Mouse (Mus musculus): ENCODE results near the gene Birc5. TPM values are rescaled to one million over a fixed set of nuclear protein-coding genes. Genes with fewer than 3 reads are reported as not detected.

Gene Birc5
- polyA plus RNA-seq, 1 experiment = 2.5 TPM

DNA sequence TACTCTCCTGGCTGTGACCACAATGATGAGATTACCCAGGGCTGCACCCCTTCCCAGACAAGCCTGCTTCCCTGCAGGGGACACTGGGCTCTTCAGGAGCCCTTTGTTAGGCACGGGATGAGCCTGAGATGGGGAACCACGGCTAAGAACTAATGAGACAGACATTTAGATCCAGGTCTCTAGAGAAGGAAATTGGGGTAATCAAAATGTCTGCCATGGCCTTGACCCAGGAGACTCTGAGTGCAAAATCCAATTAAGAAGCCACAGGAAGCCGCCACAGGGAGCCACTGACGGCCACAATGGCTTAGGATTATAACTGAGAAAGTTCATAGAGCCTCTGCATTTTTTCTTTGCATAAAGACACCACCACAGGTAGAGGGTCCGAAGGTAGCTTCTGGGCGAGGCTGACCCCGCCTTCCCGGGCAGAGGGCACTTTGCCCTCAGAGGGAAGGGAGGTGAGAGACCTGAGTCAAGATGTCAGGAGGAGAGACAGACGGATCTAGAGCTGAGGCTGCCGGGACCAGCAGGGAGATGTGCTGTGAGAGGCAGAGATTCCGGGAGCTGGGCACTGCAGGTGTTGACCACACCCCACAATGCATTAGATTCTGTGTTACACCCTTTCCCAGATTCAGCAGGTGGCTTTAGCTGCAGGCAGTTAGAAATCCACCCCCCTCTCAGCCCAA lies 14.3 kb downstream of the Birc5 start:
- no peaks in the 10 kb centered on the region for H3K4me1 ChIP-seq (ENCODE audit: control insufficient read depth, insufficient read depth, low read length)
- H3K4me3 ChIP-seq (replicated peaks; ENCODE audit: extremely low read depth, low read depth, low read length) = no peak overlapping the region
- WGBS = 51% methylated on average over 11 of the region's 11 CpGs
- TF ChIP-seq POLR2A (IDR thresholded peaks at IDR 0.05; ENCODE audit: borderline replicate concordance, extremely low read depth, low read depth, low read length) = no peak
- TF ChIP-seq CTCF (IDR thresholded peaks at IDR 0.05; ENCODE audit: insufficient read depth, low read length) = no peak
- DNase-seq = no peak

DNA sequence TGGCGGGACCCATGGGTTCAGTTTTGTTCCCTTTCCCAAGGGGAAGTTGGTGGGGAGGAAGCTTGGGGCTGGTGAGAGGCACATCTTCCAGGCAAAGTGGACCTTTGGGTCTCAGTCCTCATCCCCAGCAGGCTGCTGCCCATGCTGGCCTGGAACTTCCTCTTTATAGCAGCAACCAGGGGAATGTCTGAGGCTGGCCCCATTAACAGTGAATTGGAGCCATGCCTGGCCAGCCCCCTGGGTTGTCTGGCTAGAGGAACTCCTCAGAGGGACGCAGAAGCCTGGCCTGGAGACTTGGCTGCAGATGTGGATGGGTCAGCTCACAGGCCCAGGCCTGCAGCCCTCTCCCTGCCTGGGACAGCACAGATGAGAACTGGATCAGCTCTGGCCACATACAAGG lies 15.8 kb downstream of the Birc5 start:
- WGBS = 52% methylated on average over 2 of the region's 2 CpGs
- no peaks in the 10 kb centered on the region for H3K4me1 ChIP-seq (ENCODE audit: control insufficient read depth, insufficient read depth, low read length)
- H3K4me3 ChIP-seq (replicated peaks; ENCODE audit: extremely low read depth, low read depth, low read length) = no peak overlapping the region
- no peak for DNase-seq
- TF ChIP-seq CTCF (IDR thresholded peaks at IDR 0.05; ENCODE audit: insufficient read depth, low read length) = no peak

DNA sequence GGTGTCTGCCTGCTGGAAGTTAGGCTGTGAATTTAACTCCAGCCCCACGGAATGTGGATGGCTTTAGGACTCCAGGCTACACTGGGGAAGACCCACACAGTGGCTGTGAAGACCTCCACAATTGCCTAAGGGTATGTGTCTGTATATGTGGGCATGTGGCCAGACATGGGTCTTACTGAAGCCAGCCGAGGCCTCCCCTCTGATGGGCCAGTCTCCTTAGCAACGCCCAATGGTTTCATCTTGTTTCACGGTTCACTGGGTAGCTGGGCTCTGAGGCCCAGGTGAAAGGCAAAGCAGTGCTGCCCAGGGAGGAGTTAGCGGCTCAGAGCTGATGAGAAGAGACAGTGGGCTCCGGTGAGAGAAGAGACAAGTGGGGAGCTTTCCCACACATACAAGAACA lies 16.9 kb downstream of the Birc5 start:
- TF ChIP-seq POLR2A (IDR thresholded peaks at IDR 0.05; ENCODE audit: borderline replicate concordance, extremely low read depth, low read depth, low read length) (no peak), CTCF (IDR thresholded peaks at IDR 0.05; ENCODE audit: insufficient read depth, low read length) (no peak)
- H3K4me3 ChIP-seq (replicated peaks; ENCODE audit: extremely low read depth, low read depth, low read length) = no peak overlapping the region
- H3K4me1 ChIP-seq (ENCODE audit: control insufficient read depth, insufficient read depth, low read length) = no peaks in the 10 kb centered on the region
- DNase-seq = no peak
- 46% methylated on average over 6 of the region's 6 CpGs for WGBS

DNA sequence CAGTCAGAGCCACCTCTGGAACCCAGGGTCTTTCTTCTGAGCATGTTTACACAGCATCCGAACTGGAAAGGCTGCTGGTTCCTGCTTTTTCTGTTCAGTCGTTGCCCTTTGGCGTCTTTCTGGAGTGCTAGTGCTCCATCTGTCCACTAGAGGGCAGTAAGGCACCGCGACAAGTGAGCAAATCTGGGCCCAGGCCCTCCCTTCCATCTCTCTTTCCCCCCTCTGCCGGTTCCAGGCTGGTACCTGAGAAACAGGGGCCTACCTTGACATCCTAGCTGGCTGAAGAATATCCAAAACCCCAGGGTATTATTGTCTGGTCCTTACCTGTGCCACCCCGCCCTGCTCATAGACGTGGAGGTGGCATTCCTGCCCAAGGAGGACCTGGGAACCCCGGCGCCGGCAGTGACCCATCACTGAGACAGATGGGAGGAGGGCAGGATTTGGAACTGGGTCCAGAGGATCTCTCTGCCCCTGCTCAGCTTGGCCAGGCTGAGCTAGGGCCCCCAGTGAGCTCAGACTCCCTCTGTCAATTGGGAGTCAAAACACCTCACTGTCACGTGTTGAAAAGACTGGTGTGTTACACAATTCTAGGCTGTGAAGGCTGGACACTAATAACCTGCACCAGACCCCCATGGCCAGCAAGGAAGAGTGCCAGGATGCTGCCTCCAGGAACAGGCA lies 21.8 kb downstream of the Birc5 start:
- Histone ChIP-seq H3K4me3 (replicated peaks; ENCODE audit: extremely low read depth, low read depth, low read length) (no peak overlapping the region), H3K4me1 (ENCODE audit: control insufficient read depth, insufficient read depth, low read length) (peaks cover 6% of the 10 kb centered on the region)
- 37% methylated on average over 12 of the region's 12 CpGs for WGBS
- peak; percentile 61 for DNase-seq
- peak; percentile 97 for TF ChIP-seq CTCF (IDR thresholded peaks at IDR 0.05; ENCODE audit: insufficient read depth, low read length)
- no peak for TF ChIP-seq POLR2A (IDR thresholded peaks at IDR 0.05; ENCODE audit: borderline replicate concordance, extremely low read depth, low read depth, low read length)

DNA sequence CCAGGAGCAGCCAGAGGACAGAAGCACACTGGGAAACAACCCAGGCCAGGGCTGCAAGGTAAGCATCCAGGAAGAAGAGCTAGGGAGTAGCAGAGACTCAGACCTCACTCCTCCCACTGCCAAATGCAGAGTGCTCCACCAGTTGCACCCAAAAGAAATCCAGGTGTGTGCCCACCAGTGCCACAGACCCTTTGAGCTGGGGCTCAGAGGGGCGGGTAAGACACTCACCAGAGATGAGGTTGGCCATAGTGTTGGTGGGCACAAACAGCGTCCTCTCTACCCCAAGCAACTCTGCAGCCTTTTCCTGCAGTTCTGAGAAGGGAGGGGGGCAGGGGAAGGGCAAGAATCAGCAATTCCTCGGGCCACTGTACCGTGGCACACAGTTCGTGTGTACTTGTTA lies 22.3 kb downstream of the Birc5 start:
- TF ChIP-seq CTCF (IDR thresholded peaks at IDR 0.05; ENCODE audit: insufficient read depth, low read length) = no peak
- no peak for TF ChIP-seq POLR2A (IDR thresholded peaks at IDR 0.05; ENCODE audit: borderline replicate concordance, extremely low read depth, low read depth, low read length)
- peaks cover 6% of the 10 kb centered on the region for H3K4me1 ChIP-seq (ENCODE audit: control insufficient read depth, insufficient read depth, low read length)
- 75% methylated on average over 5 of the region's 5 CpGs for WGBS
- no peak overlapping the region for H3K4me3 ChIP-seq (replicated peaks; ENCODE audit: extremely low read depth, low read depth, low read length)
- no peak for DNase-seq

DNA sequence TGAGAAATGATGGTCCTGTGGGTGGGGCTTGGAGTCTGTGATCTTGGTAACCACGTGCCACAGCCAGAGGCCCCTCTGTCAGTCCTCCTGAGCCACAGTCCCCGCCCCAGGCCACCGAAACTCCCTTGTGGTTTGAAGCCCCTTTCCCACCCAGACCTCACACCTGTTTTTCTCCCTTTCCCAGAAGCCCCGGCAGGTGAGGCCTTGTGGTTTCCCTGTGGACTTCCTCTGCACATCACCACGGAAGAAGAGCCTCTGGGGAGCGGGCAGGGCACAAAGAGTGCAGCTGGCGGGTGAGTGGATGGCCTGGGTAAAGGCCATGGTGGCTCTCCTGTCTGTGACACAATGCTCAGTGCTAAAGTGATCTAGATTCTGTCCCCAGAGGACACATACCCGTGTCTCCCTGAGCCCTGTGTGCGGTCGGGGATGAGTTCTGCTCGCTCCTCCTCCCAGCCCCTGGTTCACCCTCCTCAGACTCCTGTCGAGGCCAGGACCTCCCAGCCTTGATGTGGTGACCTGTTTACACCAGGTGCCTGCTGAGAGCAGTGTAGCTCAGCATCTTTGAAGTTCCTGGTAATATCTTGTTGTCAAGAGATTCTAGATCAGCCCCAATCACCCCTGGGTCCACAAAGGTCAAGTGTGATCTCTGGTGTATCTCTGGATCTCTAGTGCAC lies 23.0 kb downstream of the Birc5 start:
- WGBS = 61% methylated on average over 12 of the region's 12 CpGs
- H3K4me3 ChIP-seq (replicated peaks; ENCODE audit: extremely low read depth, low read depth, low read length) = no peak overlapping the region
- no peak for TF ChIP-seq POLR2A (IDR thresholded peaks at IDR 0.05; ENCODE audit: borderline replicate concordance, extremely low read depth, low read depth, low read length)
- TF ChIP-seq CTCF (IDR thresholded peaks at IDR 0.05; ENCODE audit: insufficient read depth, low read length) = no peak
- peaks cover 6% of the 10 kb centered on the region for H3K4me1 ChIP-seq (ENCODE audit: control insufficient read depth, insufficient read depth, low read length)
- DNase-seq = no peak

DNA sequence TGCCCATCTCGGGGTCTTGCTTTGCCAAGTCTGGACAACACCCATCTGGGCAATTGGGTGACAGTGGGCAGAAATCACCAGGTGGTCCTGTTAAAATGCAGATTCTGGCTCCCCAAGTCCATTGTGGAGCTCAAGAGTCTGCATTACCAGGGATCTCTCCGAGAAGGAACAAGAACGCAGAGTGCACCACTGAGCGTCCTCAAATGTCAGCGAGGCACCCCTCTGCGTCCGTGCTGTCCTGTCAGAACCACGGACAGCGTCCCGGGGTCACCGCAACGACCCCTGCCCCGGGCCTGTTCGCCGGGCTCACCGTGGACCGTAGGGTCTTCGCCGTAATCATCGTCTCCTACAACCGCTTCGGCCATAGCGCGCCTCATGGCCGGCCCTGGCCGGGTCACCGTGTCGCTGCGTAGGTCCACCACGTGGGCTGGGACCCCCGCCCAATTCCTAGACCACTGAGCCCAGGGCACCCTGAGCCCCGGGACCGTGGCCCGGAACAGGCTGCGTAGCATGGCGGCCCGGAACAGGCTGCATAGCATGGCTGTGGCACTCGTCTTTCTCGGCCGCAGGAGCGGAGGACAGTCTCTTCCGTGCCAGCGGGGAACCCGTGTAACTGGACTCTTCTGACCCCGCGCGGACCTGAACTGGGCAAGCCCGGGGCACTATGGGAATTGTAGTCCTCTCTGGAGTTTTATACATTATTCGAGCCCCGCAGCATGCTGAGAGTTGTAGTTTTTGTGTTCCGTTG lies 24.0 kb downstream of the Birc5 start, which contains the start of gene Tha1:
Gene Tha1 (minus strand): TSS at position 621 of the 748 bp plus-strand sequence.
- Histone ChIP-seq H3K4me3 (replicated peaks; ENCODE audit: extremely low read depth, low read depth, low read length) (peak within 1 kb of the TSS; percentile 93), H3K4me1 (ENCODE audit: control insufficient read depth, insufficient read depth, low read length) (peaks cover 8% of the 10 kb centered on the region)
- WGBS = 1% methylated on average over 51 of the region's 51 CpGs
- peak; percentile 77 for DNase-seq
- TF ChIP-seq POLR2A (IDR thresholded peaks at IDR 0.05; ENCODE audit: borderline replicate concordance, extremely low read depth, low read depth, low read length) = peak; percentile 67; the same call in 1 of the 2 replicates
- no peak for TF ChIP-seq CTCF (IDR thresholded peaks at IDR 0.05; ENCODE audit: insufficient read depth, low read length)

DNA sequence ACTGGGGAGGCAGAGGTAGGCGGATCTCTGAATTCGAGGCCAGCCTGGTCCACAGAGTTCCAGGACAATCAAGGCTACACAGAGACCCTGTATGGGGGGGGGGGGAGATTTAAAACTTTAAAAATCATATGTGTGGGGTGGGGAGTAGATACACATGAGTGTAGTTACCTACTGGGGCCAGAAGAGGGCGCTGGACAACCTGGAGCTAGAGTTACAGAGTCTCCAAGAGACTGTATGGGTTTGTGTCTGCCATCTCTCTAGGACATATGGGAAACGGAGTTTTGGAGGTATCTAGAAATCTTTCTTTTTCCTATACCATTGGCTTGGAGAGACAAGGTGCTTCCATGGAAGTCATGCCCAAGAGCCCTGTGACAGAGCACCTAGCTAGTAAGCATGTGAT lies 25.4 kb downstream of the Birc5 start:
- Histone ChIP-seq H3K4me1 (ENCODE audit: control insufficient read depth, insufficient read depth, low read length) (peaks cover 17% of the 10 kb centered on the region), H3K4me3 (replicated peaks; ENCODE audit: extremely low read depth, low read depth, low read length) (no peak overlapping the region)
- DNase-seq = no peak
- 62% methylated on average over 4 of the region's 4 CpGs for WGBS
- TF ChIP-seq POLR2A (IDR thresholded peaks at IDR 0.05; ENCODE audit: borderline replicate concordance, extremely low read depth, low read depth, low read length) (no peak), CTCF (IDR thresholded peaks at IDR 0.05; ENCODE audit: insufficient read depth, low read length) (0 out of 2 replicates have a peak, but pooled peaks have one; percentile 8)

DNA sequence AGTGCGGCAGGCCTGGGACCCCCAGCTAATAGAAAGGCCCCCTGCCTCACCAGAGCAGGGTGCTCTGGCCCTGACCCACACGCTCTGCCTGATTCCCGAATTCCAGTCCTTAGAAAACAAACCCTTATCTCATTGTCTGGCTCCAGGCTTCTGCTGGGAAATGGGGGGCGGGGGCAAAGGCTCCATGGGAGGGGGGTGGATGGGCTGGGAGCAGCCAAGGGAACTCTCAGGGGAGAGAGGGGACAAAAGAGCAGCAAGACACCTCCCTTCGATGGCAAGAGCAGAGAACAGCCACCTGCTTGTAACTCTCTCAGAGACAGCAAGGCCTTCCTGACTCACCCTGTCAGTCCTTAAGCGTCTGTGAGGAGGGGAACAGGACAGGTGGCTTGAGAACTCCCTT lies 26.6 kb downstream of the Birc5 start:
- Histone ChIP-seq H3K4me3 (replicated peaks; ENCODE audit: extremely low read depth, low read depth, low read length) (no peak overlapping the region), H3K4me1 (ENCODE audit: control insufficient read depth, insufficient read depth, low read length) (peaks cover 20% of the 10 kb centered on the region)
- WGBS = 50% methylated on average over 6 of the region's 6 CpGs
- no peak for DNase-seq
- TF ChIP-seq CTCF (IDR thresholded peaks at IDR 0.05; ENCODE audit: insufficient read depth, low read length) (no peak), POLR2A (IDR thresholded peaks at IDR 0.05; ENCODE audit: borderline replicate concordance, extremely low read depth, low read depth, low read length) (no peak)
